Mouse (Mus musculus) retina, postnatal 7 days (tissue): ENCODE data around the gene Phf21b.
"Not testable (repeated sequence)": the region's sequence is repeated elsewhere in the genome, so short reads cannot be mapped to it uniquely, and the experiment has no call there.

ENCODE experiments used
- DNase-seq: peaks from one replicate; pipeline ENCODE4 v3.0.0-alpha.2; 2012; ENCODE audit warnings: low read depth, low spot score

The Phf21b gene

GRCm38 (mm10) chr15:84775421-84776174 lies 80.3 kb downstream of the Phf21b start:
- DNase-seq = no peak

DNA sequence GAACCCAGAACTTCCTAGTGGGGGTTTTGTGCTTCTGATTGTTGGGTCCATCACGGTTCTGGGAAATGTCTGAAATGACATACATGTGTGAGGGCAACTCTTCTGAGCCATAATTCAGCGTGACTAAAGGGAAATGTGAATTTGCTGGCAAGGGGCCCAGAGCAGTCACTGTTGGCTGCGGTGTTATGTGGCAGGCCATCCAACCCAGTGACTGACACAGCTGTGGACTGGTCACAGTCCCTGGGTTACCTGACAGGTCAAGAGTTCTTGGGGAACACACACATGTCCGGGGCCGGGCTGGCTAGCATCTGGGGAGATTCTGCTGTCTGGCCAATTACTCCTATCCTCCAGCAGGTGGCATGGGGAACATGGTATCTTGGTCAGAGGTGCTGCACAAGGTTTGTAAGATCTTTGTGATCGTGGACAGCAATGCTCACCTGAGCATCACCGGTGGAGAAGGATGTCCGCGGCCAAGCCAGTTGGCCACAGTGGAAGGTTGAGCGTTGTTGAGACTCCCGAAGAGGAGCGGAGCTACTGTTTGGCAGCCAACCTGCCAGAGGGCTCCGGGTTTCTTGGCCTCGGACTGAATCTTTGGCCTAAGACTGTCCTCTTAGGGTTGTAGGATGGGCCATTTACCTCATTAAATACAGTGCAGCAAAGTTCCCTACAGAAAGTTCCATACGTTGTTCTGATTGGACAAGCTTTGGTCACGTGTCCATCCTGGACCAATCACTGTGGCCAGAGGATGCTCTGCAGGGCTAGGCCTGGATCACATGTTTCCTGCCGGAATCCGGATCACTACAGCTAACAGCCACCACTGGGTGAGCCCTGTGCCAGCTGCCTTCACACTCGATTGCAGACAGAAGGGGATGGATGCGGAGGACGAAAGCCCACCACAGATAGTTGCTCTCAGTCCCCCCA lies 83.4 kb downstream of the Phf21b start:
- peak; percentile 25 for DNase-seq

DNA sequence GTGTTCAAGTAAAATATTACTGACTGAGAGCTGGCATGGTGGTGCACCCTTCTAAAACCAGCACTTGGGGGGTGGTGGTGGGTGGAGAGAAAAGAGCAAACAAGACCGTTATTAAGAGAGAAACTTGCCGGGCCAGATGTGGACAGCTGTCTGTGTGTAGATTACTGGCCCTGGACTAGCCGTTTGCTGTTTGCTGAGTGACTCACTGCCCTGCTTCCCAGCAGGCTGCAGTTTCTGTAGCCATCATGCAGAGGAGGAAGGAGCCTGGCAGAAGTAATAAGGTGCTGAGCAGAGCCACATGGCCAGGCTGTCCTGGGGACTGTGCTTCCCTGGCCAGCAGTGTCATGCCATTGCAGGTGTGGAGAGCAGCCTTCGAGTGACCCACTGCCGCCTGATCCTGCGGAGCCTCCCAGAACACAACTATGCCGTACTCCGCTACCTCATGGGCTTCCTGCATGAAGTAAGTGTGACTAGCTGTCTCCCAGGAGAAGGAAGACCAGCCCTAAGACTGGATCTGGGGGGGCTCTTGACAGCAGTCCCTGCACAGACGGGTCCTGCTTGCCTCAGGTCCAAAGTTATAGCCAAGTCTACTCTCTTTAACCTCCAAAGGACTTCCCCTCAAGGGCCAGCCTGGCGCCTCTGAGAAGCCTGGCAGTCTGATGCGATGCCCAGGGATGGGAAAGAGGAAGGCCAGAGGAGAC lies 86.1 kb downstream of the Phf21b start:
- no peak for DNase-seq

- not testable (repeated sequence) for DNase-seq
Observed at GRCm38 (mm10) chr15:84768531-84768930, 87.3 kb downstream of the Phf21b start.

DNA sequence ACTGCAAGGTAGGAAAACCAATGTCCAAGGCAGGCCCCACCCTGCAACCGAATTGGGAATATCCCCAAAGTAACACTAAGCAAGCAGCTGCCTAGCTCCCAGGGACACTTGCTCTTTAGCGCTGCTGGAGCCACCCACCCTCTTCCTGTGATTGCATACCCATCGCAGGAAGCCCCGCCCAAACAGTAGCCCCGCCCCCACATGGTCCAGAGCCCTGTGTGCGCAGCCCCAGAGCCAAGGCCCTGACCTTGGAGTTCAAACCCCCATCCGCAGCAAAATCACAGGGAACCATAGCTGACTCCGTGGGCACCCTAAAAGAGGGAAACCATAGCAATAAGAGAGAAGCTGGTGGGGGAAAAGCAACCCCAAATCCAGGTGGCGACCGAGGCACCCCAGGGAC lies 89.2 kb downstream of the Phf21b start:
- no peak for DNase-seq

DNA sequence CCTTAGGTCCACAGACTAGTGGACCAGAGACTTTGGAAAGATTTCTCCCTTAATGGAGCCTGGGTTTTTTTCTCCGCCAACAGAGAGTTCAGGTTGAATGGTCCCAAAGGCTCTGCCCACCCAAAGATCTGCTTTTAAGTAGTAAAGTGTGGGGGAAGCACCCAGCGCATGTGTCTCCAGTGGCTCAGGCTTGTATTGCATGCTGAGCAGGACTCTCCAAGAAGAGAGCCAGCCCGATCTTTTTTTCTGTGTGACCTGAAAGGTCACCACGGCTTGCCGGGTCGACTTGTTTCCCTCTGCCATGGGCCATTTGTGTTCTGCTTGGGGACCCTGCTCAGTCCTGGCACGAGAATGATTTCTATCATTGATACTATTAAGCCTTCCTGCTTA lies 92.4 kb downstream of the Phf21b start:
- DNase-seq = no peak

DNA sequence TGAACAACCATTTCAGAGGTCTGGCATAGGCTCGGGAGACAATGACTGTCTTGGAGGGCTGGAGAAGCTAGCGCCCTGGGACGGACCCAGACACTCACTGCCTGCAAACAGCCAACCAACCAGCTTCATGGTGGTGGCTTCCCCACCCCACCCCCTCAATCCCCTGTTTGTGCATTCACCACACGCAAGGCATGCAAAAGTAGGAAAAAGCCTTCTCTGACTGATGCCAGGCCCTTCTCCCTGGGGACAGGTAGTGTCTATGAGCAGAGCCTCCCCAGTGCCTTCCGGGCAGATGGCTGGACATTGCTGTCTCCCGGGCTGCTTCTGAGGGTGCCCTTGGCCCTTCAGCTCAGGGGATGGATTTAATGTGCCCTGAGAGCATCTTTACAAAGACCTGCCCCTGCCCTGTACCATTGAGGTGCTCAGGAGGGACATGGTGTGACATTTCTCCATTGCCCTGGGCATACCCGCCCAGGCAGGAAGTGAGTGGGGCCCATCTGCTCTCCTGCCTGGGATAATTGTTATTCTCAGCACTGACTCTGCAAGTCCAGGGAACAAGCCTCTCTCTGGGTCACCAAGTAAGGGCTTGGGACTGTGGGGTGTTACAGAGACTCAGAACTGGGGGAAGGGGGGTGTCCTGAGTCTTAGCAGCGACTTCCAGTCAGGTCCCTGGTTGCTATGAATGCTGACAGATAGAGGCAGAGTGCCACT lies 93.0 kb downstream of the Phf21b start:
- DNase-seq = no peak

GRCm38 (mm10) chr15:84758493-84758892 lies 97.4 kb downstream of the Phf21b start:
- DNase-seq = no peak

DNA sequence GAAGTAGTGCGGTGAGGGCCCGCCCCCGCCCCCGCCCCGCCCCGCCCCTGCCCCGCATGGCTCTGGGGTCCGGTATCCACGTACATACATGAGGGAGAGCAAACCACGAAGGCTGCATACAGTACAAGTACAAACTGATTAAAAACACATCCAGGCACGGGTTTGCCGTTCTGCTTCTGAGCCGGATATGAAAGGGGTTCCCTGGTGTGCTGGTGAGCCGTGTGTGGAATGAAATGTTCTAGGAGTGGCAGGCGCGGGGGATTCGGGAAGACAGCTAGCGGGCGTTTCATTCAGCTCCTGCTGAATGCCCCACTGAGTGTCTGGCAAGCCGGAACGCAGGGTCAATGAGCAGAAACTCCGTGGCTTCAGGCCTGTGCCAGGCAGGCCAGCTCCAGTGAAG lies 99.4 kb downstream of the Phf21b start:
- DNase-seq = no peak

DNA sequence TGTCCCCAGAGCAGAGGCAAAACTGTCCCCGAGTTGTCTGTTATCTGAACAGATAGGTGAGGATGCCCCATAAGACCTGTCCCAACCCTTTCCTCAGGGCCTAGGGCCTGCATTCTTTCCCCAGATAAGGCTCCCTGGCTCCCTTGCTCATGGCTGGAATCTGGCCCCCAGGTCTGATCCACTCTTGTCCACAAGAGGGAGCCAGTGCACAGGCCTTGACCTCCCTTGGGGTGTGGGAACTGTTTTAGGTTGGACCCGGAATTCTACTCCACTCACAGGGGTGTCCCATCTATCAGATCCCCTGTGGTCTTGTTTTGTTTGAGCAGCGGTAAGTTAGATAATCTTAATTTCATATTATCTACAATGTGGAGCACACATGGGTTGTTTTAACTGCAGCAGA lies 100.9 kb downstream of the Phf21b start:
- DNase-seq = peak; percentile 70

GRCm38 (mm10) chr15:84745831-84746230 lies 110.0 kb downstream of the Phf21b start:
- no peak for DNase-seq

DNA sequence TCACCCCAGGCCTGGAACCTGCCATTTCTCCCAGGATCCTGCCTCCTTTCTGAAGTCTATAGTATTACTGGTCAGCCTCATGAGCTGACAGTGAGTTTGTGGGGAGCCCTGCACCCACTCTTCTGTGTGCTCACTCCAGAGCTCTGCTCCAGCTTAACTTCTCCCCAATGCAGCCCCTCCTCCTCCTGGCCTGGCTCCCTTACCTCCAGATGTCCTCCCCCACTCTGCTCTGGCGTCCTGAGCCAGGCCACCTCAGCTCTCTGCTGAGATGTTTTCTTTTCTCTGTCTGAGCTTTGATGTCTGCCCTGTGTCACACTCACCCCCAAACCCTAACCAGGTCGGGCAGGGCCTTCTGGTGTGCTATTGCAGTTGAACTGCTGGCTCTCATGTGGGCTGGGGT lies 111.5 kb downstream of the Phf21b start:
- DNase-seq = no peak

DNA sequence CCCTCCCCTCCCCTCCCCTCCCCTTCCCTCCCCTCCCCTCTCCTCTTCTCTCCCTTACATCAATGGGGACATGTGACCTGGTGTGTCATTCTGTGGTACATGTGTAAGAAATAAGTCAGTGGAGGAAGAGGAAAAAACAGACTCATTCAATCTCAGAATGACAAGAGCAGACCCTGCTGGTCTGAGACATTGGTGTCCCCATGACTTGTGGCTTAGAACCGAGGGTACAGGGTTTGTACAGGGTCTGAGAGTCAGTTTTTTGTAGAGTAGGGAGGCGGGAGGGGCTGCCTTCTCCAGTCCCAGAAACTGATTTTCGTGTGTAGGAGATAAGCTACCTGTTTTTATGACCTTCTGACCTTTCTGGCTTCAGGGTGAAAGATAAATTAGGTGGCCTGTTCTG lies 112.5 kb downstream of the Phf21b start:
- DNase-seq = no peak

GRCm38 (mm10) chr15:84741573-84741972 lies 114.3 kb downstream of the Phf21b start:
- DNase-seq = no peak

- DNase-seq = no peak
Observed at GRCm38 (mm10) chr15:84738246-84738645, 117.6 kb downstream of the Phf21b start.

GRCm38 (mm10) chr15:84736994-84737346 lies 118.9 kb downstream of the Phf21b start:
- DNase-seq = no peak

- DNase-seq = no peak
Observed at GRCm38 (mm10) chr15:84736346-84736993, 119.4 kb downstream of the Phf21b start.
